Mouse (Mus musculus) intestine, postnatal 0 days (tissue): ENCODE data around the gene Rhbg. TPM values are rescaled to one million over a fixed set of nuclear protein-coding genes. Genes with fewer than 3 reads are reported as not detected.
A peak's percentile ranks its signal among the peaks of the same experiment; 100 is the strongest.

Source experiments
- ATAC-seq: fragments of 200-750 bp; cut with Nextera tagmentation; 2 replicates; pipeline ENCODE4 v1.8.0; 2017; ENCODE audit warnings: mild to moderate bottlenecking, moderate TSS enrichment, moderate library complexity
- H3K27ac ChIP-seq: fragments of 300-500 bp; sonication (generic); 2 replicates; pipeline ENCODE4 v1.5.1; 2014; ENCODE audit warnings: mild to moderate bottlenecking, low read depth, low read length, moderate library complexity
- H3K27me3 ChIP-seq: fragments of 300-500 bp; sonication (generic); replicated peaks from 2 replicates; pipeline ENCODE4 v1.6.1; 2014; ENCODE audit warnings: low read length, mixed read lengths; ENCODE audit not compliant: control insufficient read depth, insufficient read depth
- H3K36me3 ChIP-seq: fragments of 300-500 bp; sonication (generic); 2 replicates; pipeline ENCODE4 v1.6.1; 2014; ENCODE audit warnings: mild to moderate bottlenecking, moderate library complexity; ENCODE audit not compliant: control insufficient read depth, insufficient read depth
- H3K4me1 ChIP-seq: fragments of 300-500 bp; sonication (generic); replicated peaks from 2 replicates; pipeline ENCODE4 v1.6.1; 2014; ENCODE audit warnings: antibody characterized with exemption, low read length, mixed read lengths; ENCODE audit not compliant: control insufficient read depth, insufficient read depth
- H3K4me2 ChIP-seq: fragments of 300-500 bp; sonication (generic); replicated peaks from 2 replicates; pipeline ENCODE4 v1.6.1; 2014; ENCODE audit warnings: low read depth, mild to moderate bottlenecking, moderate library complexity
- H3K4me3 ChIP-seq: fragments of 300-500 bp; sonication (generic); 2 replicates; pipeline ENCODE4 v1.5.1; 2014; ENCODE audit warnings: low read depth, low read length
- H3K9ac ChIP-seq: fragments of 300-500 bp; sonication (generic); 2 replicates; pipeline ENCODE4 v1.6.1; 2014; ENCODE audit warnings: mild to moderate bottlenecking, low read depth, low read length
- H3K9me3 ChIP-seq: fragments of 300-500 bp; sonication (generic); 2 replicates; pipeline ENCODE4 v1.6.1; 2016; ENCODE audit warnings: mixed run types; ENCODE audit not compliant: control insufficient read depth
- CTCF ChIP-seq: sonication (generic); IDR thresholded peaks from 2 replicates; pipeline ENCODE4 v1.5.1; 2016; ENCODE audit warnings: low read depth, mild to moderate bottlenecking, control low read depth, antibody characterized with exemption, moderate library complexity
- WGBS: fragments of 180-500 bp; shearing (Covaris S2); extraction: QIAGEN DNeasy Blood & Tissue Kit; methylation state at CpG from one replicate; pipeline ENCODE4 v1.1.7; 2014; 5-methylcytosine and 5-hydroxymethylcytosine counted together
- polyA plus RNA-seq: library from polyadenylated mRNA; unstranded; fragments of >200 nt; fragmentation: Nextera tagmentation; extraction: Ambion mirVana; gene quantifications from 2 replicates; pipeline ENCODE4 v1.2.1, GENCODE M21; 2015

The Rhbg gene
- polyA plus RNA-seq, 1 experiment from 2014 or later = 0.65 TPM

DNA sequence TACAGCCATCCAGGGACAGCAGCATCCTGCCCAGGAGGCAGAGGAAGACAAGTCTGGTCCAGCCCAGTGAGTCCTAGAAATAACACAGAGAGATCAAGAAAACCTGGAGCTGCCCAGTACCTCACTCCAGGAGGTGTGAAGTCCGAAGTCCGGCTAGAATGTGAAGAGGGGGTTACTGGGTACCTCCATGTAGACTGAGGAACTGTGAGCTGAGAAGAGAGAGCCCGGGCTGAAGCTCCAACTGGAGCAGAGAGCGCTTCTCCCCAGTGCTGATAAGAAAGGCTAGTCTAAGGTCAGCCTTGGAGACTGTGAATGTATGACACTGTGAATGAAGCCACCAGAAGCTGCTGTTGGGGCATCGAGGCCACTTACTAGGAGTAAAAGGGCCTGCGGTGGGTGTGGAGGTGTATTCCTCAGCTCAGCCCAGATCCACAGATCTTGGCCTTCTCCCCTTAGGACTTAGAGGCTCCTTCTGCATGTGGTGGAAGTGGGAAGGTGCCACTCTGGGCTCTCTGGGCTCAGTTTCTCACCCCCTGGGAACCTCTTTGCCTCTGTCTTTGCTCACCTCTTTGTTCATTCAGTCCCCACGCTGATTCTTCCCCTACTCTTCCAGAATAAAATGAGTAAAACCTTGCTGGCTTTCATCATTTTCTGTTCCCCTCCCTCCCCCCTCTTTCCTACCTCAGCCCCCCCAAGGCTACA is 50.4 kb downstream of the Rhbg start:
- WGBS = 4% methylated on average over 7 of the region's 7 CpGs
- Histone ChIP-seq H3K9me3 (no peaks in the 10 kb centered on the region), H3K4me1 (peaks cover 6% of the 10 kb centered on the region; the same call in 1 of the 2 replicates), H3K4me2 (no peak overlapping the region), H3K27me3 (peaks cover 97% of the 10 kb centered on the region), H3K9ac (no peak overlapping the region), H3K4me3 (no peak overlapping the region), H3K27ac (no peak overlapping the region), H3K36me3 (no peaks in the 10 kb centered on the region)
- no peak for ATAC-seq
- TF ChIP-seq CTCF = no peak

DNA sequence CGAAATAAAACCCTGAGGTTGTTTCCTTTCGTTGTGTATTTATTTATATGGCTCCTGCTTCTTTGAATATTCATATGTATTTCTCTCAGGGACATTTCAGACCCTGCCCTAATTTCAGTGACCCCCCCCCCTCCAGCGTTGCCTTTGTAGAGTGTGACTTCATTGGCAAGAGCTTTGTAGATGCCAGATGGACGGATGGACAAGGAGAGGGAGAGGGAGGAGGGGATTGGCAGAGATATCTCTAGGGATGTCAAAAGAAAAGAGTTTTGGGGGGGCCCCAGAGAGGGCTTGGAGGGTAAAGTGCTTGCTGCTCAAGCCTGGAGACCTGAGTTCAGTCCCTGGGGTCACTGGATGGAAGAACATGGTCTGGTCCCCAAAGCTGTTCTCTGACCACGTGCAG is 51.1 kb downstream of the Rhbg start:
- no peak overlapping the region for H3K9ac ChIP-seq
- no peak overlapping the region for H3K4me2 ChIP-seq
- H3K36me3 ChIP-seq = no peaks in the 10 kb centered on the region
- no peaks in the 10 kb centered on the region for H3K9me3 ChIP-seq
- H3K4me3 ChIP-seq = no peak overlapping the region
- peaks cover 97% of the 10 kb centered on the region for H3K27me3 ChIP-seq
- no peak overlapping the region for H3K27ac ChIP-seq
- no peak for ATAC-seq
- H3K4me1 ChIP-seq = peaks cover 6% of the 10 kb centered on the region; the same call in 1 of the 2 replicates
- 26% methylated on average over 5 of the region's 5 CpGs for WGBS
- TF ChIP-seq CTCF = no peak

DNA sequence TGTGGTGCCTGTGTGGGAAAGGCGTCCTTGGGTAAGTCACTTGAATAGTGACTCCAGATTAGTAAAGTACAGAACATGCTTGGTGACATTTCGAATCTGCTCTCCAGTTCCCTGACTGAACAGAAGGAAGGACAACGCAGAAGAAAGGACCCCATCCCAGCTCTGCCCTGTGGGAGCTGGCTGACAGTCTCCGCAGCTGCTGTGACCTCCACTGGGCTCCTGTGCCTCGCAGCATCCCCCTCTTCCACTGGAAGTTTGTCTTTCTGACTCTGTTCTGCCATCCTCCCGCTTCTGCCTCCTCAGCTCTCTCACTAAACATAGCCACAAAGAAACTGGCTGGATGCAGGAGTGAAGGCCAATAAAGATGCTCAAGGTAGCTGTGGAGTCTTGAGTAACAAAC is 51.5 kb downstream of the Rhbg start:
- H3K9ac ChIP-seq = no peak overlapping the region
- peaks cover 6% of the 10 kb centered on the region; the same call in 1 of the 2 replicates for H3K4me1 ChIP-seq
- H3K9me3 ChIP-seq = no peaks in the 10 kb centered on the region
- peaks cover 97% of the 10 kb centered on the region for H3K27me3 ChIP-seq
- no peak overlapping the region for H3K4me3 ChIP-seq
- WGBS = 6% methylated on average over 6 of the region's 6 CpGs
- ATAC-seq = no peak
- H3K36me3 ChIP-seq = no peaks in the 10 kb centered on the region
- no peak overlapping the region for H3K4me2 ChIP-seq
- TF ChIP-seq CTCF = no peak
- H3K27ac ChIP-seq = no peak overlapping the region

DNA sequence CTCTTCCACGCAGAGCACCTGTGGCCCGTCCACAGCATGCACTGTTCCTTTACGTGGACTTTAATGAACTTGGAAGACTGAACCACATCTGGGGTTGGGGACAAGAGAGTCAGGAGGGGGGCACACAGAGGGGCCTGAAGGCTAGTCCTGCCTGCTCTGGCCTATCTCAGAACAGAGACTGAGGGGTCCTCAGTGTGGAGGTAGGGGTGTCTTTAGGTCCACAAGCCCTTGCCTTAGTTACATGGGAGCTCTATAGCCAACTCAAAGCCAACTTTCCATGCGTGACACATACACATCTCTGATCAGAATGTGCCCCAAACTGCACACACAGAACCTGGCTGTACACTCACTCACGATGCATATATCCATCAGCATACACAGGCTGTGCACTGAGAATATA is 52.9 kb downstream of the Rhbg start:
- 25% methylated on average over 5 of the region's 5 CpGs for WGBS
- no peak overlapping the region for H3K4me2 ChIP-seq

DNA sequence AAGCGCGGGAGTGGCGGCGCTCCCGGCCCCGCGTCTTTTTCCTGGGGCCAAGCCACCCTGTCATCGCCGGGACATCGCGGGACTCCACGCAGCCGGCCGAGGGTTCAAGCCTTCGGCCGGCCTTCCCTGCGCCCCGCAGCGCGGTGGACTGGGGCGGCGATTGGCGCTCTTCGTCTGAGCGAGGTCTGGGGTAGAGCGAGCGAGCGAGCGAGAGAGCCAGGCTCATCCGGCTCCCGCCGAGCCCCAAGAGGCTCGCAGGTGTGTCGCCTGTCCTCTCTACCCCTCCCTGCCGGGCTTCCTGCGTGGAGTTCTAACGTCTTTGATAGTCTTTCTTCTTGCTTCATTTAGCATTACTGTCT is 53.6 kb downstream of the Rhbg start:
- H3K27ac ChIP-seq = no peak overlapping the region
- peak overlapping the region; percentile 66 for H3K4me2 ChIP-seq
- TF ChIP-seq CTCF = no peak
- WGBS = under 1% methylated on average over 37 of the region's 37 CpGs
- ATAC-seq = no peak
- H3K36me3 ChIP-seq = no peaks in the 10 kb centered on the region
- H3K4me1 ChIP-seq = peaks cover 6% of the 10 kb centered on the region; the same call in 1 of the 2 replicates
- no peak overlapping the region for H3K9ac ChIP-seq
- peaks cover 94% of the 10 kb centered on the region for H3K27me3 ChIP-seq
- no peaks in the 10 kb centered on the region for H3K9me3 ChIP-seq
- peak overlapping the region; percentile 40 for H3K4me3 ChIP-seq

More for the DNA sequence above, 52.9 kb downstream of the Rhbg start:
- no peaks in the 10 kb centered on the region for H3K9me3 ChIP-seq
- no peak for TF ChIP-seq CTCF
- no peak overlapping the region for H3K9ac ChIP-seq
- H3K27me3 ChIP-seq = peaks cover 97% of the 10 kb centered on the region
- H3K27ac ChIP-seq = no peak overlapping the region
- ATAC-seq = no peak
- H3K36me3 ChIP-seq = no peaks in the 10 kb centered on the region
- H3K4me3 ChIP-seq = no peak overlapping the region
- peaks cover 6% of the 10 kb centered on the region; the same call in 1 of the 2 replicates for H3K4me1 ChIP-seq

DNA sequence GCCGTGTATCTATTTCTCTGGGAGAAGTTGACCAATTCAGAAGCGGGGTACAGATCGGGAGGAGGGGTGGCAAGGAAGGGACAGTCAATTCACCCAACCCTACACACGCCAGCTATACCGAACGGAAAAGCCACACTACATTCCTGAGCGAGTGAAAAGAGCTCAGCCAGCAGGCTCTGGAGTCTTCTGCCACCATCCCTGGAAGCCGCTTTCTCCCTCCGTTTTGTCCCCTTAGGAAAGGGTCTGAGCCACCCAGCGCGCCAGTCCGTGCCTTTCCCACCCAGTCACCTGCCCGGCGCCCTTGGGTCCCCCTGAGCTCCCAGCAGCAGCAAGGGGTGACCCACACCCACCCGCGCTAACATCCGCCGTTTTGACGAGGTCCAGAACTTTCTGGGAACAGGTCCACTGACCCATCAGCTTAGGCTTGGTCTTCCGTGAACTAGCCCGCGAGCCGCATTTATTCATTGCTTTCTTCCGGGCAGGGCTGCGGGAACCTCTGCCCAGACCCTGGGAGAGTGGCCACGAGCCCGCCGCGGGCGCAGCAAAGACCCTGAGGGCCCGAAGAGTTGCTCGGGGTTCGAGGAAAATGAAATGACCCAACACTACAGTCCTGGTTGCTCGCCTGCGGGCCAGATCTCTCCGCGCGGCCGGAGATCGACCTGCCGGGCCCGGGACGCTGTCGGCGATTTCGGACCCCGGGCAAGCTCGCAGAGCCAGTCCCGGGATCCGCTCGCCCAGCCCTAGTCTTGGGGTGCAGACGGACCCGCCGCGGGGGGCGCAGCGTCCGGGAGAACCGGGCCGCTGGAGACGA is 54.1 kb downstream of the Rhbg start:
- H3K4me3 ChIP-seq = peak overlapping the region; percentile 40
- TF ChIP-seq CTCF = no peak
- WGBS = 1% methylated on average over 61 of the region's 61 CpGs
- H3K4me2 ChIP-seq = peak overlapping the region; percentile 66
- peaks cover 94% of the 10 kb centered on the region for H3K27me3 ChIP-seq
- no peak for ATAC-seq
- peaks cover 6% of the 10 kb centered on the region; the same call in 1 of the 2 replicates for H3K4me1 ChIP-seq
- H3K9ac ChIP-seq = no peak overlapping the region
- H3K36me3 ChIP-seq = no peaks in the 10 kb centered on the region
- no peak overlapping the region for H3K27ac ChIP-seq
- no peaks in the 10 kb centered on the region for H3K9me3 ChIP-seq
